Mouse (Mus musculus) cerebellum, adult 18-20 months (tissue): ENCODE measurements around the gene Kank1.

Source experiments
- DNase-seq, 2 experiments: peaks; one replicate each; pipeline ENCODE4 v3.0.0; 2021

The Kank1 gene

DNA sequence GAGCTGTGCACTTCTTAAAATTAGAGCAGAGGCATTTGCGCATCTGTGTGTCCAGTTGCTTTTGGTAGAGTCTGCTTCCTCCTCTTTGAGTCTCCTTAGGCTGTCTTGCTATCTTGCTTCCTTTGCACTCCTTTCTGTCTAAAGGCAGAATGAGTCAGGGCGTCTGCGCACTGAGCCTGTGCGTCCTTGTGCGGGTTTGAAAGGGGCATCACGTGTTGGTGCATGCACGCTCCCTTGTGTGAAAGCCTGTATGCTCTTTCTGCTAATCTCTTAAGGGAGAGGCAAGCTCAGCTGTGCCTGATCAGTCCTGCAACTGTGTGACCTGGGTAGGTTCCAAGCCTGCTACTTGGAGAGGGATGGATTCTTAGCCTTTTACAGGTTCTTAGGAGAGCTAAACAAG, 136.0 kb downstream of the Kank1 start:
- DNase-seq: no peak

DNA sequence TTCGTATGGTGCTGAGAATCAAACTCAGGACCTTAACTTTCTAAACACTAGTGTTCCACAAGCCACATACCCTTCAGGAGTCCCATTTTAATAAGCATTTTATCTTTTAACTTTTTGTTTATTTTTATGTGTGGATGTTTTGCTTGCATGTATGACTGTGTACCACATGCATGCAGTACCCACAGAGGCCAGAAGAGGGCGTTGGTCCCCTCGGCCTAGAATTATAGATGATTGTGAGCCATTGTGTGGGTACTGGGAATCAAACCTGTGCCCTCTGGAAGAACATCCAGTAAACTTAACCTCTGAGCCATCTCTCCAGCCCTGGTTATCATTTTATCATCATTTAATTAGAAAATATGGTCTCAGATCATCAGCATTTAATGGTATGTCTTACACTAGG, 136.8 kb downstream of the Kank1 start:
- DNase-seq: no peak

DNA sequence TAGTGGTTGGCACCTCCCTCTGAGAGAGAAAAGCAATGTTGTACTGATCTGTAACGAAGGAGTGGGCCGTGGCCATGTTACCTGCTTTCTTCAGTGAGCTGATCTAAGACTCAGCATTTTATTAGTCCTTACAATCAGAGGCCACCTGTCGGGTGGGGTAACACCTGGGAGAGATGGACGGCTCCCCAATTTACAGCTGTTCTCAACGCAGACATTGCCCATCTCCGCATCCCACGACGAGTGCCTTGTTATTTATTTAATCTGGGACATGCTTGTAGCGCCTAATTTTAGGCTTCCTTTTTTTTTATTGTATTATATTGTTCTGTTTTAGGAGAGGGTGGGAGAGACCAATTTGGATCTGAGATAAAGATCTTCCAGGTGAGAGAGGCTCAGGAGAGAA, 137.4 kb downstream of the Kank1 start:
- DNase-seq: no peak

DNA sequence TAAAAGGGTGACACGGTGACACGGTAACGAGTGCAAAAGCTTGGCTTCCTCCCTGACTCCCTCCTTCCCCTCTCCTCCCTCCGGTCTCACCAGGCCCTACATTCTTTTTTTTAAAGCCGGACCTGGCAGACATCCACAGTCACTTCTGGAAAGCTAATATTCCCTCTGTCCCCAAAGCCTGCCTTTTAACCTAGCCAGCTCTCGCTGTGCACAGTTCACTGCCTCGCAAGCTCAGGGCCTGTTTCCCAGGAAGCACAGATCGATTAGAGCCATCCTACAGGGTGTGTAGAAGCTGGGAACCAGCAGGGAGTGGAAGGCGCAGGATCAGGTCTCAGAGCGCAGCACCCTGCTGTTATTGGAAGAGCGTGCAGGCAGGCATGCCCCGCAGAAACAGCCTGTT, 138.2 kb downstream of the Kank1 start:
- peak; percentile 17 to 39 for DNase-seq

DNA sequence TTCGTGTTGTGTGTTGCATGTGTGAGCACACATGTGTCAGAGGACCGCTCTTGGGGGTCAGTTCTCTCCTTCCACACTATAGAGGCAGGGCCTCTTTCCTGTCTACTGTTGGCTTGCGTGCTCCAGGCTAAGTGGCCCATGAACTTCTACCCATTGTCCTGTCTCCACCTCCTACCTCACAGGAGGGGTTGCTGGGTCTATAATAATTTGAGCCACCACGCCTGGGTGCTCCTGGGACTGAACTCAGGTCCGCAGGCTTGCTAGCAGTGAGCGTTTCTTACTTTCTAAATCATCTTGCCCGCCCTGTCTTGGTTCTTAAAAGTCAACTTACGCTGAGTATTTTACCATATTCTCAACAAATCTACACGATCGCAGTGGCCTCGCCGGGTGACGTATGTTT, 140.1 kb downstream of the Kank1 start:
- DNase-seq: no peak

DNA sequence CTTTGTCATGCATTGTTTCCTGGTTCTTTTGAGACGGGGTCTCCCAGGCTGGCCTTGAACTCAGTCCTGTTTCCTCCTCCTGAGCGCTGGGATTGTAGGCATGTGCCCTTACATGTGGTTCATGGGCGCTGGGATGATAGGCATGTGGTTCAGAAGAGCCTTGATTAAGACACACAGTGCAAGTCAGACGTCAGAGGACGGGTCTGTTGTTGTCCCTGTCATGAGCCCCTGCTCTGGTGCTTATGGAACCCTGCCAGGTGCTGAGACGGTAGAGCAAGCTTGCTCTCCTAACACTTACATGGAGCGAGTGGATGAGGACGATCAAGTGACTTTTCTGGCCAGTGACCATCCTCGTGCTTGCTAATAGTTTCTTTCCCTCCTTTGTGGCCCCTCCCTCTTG, 143.9 kb downstream of the Kank1 start:
- no peak for DNase-seq

DNA sequence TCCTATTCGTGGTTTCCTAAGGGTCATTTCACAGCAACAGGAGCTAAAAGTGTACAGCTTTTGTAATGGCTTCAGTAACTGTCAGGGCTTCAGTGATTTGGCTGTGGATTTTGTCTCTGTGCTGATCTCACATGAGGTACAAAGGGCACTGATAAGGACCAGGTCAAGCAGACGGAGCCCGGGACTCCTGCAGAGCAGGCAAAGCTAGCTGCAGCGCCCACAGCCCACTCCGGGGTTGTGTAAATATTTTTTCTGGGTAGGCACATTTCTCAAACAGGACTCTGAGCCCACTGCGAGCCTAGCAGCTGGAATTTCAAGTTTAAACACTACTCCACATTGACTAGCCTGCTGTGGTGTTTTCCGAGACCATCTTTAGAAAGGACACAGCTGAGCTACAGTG, 145.2 kb downstream of the Kank1 start:
- DNase-seq: no peak

DNA sequence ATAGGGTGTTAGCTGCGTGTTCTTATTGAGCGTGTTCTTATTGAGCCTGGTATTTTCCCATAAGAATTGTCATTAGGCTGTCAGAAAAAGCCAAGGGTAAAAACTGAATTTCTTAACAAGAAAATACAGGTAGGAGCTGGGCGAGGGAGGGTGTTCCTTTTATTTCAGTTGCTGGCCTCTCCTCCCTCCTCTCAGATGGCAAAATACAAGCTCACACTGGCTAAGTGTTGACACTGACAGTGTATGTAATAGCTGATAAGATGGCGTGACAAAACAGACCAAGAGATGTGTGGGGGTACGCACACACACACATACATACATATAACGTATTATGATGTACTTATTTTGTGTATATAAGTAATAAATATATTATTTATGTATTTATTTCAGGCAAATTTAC, 145.7 kb downstream of the Kank1 start:
- no peak for DNase-seq

DNA sequence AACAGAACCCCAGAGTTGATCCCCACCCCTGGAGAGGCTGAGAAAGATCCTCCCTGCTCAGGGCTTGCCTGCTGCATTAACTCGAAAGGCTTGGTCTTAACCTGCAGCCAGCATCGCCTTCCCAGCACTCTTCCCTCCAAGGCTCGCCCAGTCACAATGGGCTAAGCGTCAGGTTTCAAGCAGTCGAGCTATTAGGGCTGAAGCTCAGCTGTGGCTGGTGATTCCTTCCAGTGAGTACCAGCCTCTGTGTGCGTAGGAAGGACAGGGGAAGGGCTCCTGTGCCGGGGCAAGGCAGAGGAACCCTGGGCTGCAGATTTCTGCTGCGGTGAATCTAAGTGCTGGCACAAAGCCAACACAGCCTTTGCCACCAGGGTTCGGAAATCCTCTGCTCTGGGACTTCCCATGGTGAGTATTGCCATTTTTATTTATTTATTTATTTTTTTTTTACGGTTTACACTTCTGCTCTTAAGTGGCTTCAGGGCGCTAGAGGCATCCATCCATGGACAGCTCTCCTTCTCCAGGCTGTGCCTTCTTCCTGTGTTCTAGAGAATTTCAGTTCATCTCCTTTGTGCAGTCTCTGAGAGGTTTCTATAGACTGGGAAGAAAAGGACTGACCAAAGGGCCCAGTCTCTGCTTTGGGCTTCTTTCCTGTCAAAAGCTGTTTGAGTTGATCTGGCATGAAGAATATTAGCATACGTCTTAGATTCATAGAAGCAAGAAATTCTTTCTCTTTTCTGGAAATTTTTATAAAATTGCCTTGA, 146.8 kb downstream of the Kank1 start:
- DNase-seq: no peak

DNA sequence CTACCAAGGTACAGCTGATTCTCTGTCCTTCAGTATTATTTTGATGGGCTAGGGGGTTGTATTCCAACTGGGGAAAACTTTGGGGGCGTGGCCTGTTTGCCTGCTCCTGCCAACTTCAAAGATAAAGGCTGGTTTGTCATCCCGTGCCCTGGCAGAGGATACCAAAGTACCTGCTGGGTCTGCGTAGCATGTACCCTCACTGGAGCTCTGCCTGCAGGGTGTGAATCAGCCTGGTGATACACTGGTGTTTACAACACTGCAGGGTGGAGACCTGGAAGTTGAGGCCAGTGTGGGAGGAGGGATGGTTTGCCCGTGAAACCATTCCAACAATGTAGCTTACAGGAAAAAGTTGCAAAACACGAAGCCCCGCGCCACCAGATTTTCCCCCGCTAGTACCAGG, 149.2 kb downstream of the Kank1 start:
- DNase-seq: no peak

DNA sequence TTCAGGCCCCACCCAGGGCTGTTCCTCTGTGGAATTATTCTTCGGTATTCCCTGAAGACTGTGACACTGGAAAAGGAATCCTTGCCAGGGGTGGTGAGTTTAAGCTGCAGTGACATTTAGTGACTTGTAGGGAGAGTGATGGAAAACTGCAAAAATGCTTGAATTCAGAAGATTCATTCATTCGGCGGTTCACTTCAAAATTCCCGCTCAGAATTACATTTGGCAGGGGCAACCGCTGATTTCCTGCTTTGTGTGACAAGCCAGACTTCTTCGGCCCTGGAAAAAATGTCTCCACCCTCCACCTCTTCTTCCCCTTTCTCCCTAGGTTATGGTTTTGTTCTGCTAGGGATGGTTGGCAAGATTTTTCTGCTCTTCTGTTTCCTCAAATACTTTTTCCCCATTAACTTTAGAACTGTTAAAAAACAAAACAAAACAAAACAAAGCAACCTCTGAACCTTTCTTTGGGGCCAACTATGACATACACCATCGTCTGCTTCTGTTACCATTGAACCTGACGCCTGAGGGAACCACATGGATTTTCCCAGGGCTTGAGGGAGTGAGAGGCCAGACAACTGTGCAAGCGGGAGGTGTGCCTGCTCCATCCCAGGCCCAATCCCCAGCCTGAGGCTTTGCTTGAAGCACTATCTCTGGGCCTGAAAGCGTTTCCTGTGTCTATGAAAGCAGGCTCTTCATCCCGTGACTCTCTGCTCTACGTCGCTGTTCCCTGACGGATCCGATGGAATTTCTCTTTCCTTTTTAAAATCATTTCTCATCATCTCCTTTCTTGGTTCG, 150.1 kb downstream of the Kank1 start:
- no peak for DNase-seq

DNA sequence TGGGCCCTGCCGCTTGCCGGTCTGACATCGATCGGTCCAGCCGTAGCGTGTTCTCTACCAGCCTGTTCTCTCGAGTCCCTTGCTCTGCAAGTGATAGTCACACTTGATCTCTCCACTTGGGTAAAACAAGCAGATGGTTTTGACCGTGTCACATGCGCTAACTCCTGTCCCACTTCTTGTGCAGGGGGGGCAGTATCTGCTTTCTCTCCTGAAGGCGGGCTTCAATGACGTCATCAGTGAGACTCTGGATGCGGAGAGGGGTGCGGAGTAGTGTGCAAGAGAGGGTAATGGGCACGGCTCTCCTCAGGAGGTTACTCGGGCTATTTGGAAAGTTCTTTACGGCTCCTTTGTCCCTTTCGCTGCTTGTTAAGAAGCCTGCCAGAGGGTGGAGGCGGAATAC, 151.1 kb downstream of the Kank1 start:
- no peak for DNase-seq

DNA sequence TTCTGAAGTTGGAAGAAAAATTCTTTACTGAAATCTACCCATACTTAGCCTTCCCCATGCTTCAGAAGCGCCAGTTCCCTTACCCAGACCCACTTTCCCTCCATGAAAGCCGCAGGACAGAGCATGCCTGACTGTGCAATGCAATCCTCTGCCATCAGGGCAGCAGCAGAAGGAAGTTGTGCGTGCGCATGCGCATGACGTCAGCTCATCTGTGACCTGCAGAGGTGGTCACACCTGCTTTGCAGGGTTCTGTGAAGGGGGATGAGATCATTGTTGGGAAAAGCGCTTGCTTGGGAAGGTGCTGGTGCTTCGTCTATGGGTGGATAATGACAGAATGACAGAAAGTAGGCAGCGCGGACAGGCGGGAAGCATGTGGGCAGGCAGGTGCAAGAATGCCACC, 155.4 kb downstream of the Kank1 start:
- no peak for DNase-seq

DNA sequence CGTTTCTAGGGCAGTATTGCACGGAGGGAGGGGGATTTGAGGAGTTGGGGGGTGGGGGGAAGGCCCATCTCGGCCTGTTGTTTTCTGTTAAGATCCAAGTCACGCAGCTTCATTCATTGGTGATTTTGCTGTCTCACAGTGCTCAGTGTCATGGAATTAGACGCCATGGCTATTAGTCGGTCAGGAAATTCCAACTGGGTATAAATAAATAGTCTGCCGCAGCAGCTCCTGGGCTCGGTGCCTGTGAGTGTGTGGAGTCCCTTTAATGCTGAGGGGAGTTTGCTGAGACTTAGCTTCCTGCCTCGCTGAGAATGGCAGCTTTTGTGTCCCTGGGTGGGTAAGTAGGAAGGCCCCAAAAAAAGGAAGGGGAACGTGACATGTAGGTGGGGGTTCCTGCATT, 158.3 kb downstream of the Kank1 start:
- peak in 1 of 2 experiments; percentile 13 for DNase-seq

DNA sequence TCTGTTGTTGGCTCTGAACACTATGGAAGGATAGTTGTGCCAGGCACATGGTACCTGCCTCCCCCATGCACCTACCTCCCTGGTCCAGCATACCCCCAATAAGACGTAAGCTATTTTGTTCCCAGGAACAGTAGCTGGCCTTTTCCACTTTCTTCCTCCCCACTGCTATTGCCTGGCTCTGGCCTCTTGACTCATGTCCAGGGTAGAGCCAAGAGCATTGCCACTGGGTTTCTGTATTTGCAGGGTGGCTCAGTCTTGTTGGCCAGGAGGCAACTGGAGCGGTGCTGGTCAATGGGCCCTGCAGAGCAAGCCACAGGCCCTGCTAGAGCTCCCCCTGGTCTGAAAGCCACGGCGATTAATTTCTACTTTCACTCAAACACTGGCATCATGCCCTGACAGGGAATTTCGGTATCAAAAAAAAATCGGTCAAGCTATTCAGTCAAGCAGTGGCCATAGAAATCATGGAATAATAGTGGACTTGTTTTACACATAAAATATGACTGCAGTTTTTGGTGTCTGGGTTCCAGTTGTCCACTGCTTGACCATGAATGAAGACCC, 160.0 kb downstream of the Kank1 start:
- DNase-seq: peak in 1 of 2 experiments; percentile 12

DNA sequence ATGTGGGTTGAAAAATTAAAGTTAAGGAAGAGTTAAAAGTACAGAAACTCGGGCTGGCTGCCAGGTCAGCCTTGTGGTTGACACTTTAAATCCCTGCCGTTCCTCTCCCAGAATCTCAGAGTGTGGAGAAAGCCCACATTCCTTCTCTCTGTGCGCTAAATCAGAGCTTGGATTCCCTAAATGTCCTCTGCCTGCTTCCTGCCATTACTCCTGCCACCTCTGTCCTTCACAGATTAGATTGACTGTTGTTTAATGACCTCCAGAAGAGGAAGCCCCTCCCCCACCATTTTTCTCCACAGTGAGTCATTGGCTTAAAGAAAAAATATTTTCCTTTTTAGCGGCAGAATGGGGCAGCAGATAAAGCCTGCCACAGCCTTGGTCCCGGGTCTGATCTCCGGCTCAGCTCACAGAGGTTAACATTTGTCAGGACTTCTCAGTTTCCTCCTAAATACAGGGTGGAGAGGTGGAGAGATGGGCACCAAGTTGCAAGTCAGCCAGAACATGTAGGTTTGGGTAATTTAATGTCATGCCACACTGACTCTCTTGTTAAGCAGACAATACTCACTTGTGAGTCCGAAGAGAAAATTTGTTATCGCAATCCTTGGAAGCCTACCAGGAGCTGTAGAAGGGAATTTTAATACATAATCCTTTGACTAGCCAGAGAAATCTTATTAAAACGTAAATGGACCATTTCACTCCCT, 162.9 kb downstream of the Kank1 start:
- DNase-seq: no peak

DNA sequence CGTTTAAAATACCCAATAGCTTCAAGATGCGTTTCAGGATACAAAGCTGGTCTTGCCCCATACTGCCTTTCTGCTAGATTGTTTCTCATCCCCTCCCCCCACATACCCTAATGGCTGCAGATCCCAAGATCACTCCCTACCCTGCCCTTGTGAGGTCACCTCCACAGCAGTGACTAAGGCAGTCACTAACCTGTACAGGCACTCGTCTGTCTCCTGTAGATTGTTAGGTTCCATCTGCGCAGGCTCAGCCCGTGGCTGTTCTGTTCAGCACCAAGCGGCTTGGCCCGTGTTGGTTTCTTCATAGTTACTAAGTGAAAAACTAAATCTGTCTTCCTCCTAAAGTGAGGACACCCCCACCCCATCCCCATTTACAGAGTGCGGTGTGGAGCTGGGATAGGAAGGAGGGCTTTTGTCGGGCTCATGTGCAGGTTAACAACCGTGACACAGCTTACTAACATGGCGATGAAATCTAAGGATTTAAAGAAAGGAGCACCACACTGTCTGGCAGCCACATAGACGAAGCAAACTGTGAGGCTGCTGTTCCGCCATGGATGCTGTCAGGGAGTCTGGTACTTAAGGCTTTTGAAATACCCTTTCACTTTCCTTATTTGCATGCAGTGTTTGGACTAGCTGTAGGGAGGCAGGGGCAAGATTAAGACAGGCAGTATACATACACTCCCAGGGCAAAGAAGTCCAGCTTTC, 163.6 kb downstream of the Kank1 start:
- DNase-seq: no peak

DNA sequence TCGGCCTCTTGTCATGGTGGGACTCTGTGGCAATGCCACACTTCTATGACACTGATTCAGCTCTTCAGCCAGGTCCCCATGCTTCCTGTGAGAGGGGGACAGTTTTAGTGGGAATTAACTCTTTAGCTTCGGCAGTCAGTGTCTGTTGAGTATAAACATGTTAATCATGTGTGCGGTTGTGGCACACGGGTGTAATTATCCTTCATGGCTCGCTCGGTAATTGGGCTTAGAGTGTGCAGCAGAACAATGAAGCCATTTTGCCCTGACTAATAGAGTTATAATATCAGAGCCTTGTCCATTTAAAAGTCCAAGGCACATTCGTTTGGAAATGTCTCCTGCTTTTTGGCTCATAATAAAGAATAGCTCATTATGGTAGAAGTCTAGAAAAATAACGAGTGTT, 164.7 kb downstream of the Kank1 start:
- DNase-seq: no peak

DNA sequence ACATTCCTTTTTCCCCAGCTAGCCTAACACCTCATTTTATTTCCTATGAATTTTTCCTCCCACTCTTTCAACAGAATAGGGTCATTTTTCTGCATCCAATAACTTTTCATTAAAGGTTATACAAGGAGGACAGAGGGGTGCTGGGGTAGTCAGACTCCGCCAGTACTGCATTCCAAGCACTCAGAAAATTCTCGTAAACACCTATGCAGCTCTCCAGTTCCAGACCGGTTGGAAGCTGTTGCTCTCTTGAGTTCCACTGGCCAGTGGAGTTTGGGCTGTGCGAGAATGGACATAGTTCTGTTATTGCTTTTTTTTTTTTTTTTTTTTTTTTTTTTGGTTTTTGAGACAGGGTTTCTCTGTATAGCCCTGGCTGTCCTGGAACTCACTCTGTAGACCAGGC, 167.4 kb downstream of the Kank1 start:
- DNase-seq: no peak

DNA sequence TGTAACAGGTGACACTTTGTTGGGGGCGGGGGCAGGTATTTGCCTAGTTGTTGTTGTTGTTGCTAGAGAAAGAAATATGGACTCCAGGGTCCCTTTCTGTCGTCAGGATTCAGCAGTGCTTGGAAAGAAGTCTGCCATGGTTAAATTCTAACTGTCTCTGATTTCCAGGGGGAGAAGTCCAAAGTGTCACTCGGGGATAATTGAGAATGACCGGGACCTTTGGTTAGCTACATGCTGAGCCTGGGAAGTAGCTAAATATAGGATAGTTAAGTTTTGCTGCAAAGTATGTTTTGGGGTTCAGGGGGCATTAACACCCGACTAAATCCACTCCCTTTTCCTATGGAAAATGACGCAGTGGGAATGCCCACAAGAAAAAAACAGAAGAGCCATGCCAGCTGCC, 169.2 kb downstream of the Kank1 start:
- no peak for DNase-seq

DNA sequence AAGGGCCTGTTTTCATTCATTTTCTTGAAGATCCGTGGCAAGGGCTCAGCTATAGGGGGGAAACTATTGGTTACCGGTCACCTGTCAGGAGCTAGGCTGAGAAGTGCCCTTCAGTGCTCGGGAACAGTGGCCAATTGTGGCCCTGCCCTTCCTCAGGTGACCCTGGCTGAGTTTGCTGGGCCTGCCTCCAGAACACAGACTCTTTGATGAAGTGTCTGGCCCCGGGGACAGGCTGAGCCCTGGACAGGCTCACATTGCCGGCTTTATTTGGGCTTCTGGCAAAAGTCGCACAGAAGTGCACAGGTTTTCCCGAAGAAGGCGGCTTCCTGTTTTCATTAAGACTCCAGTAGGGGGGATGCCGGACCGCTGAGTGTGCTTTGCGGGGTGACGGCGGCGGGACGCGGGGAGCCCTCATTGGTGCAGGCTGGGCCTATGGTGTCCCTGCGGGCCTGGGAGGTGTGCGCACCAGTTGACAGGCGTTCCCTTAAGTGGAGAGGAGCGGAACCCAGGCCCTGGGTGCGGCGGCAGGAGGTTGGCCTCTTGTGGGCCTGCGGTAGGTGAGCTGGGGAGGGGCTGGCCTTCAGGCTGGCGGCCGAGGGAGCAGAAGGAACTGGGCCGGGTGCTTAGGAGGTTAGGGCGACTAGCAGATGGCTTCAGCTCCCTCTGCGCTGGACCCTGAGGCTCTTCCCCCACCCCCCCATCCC, 169.9 kb downstream of the Kank1 start:
- DNase-seq: peak in 1 of 2 experiments; percentile 10

DNA sequence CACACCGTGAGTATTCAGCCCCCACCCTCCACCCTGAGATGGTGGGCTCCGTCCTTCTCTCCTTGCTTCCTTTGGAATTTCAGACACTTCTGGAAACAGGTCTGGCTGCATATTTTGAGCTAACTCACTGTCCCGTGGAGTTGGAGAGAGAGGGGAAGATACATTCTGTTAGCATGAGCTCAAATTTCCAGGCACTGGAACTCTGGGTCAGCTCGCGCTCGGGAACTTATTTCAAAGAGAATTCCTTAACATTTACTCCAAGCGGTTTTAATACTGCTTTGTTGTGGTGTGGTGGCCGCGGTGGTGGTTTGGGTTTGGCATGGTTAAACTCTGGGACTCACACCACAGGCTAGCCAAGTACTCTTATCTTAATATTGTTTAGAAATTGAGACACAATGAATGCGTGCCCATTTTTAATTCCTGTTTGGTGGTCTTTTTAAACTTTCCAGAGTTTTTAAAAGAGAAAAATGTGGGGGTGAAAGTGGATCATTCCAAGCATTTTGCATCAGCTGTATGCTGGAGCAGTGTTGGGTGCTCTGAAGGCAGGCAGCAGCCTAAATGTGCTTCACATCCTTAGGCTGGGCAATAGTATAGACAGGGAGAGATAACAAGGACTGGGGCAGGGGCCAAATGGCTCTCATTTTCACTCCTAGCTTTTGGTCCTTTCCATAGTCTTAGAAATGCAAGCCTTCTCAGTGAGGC, 170.6 kb downstream of the Kank1 start:
- no peak for DNase-seq
